Mouse (Mus musculus): ENCODE data around the gene Map2k5.

Map2k5 gene

DNA sequence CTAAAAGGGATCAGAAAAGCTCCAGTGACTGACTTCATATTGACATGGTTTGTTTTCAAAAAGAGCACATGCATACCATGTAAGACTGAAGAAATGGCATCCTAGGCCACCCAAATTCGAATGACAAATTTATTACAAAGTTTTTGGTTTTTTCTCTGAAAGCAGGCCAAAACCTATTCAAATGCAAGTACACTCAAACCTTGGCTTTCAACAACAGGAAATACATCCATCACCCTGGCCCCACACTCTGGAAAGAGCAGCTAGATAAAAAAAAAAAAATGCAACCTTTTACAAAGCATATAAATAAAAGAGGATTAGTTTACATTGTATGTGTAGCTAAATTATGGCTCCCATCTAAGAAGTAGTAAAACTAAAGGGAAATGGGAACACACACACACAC is 114.5 kb downstream of the Map2k5 start:
- DNase-seq (ENCODE audit: low read depth, low spot score): no peak

GRCm38 (mm10) chr9:63258768-63259167 is 118.9 kb downstream of the Map2k5 start:
- DNase-seq (ENCODE audit: low read depth, low spot score): no peak

GRCm38 (mm10) chr9:63257739-63258138 is 120.0 kb downstream of the Map2k5 start:
- no peak for DNase-seq (ENCODE audit: low read depth, low spot score)

DNA sequence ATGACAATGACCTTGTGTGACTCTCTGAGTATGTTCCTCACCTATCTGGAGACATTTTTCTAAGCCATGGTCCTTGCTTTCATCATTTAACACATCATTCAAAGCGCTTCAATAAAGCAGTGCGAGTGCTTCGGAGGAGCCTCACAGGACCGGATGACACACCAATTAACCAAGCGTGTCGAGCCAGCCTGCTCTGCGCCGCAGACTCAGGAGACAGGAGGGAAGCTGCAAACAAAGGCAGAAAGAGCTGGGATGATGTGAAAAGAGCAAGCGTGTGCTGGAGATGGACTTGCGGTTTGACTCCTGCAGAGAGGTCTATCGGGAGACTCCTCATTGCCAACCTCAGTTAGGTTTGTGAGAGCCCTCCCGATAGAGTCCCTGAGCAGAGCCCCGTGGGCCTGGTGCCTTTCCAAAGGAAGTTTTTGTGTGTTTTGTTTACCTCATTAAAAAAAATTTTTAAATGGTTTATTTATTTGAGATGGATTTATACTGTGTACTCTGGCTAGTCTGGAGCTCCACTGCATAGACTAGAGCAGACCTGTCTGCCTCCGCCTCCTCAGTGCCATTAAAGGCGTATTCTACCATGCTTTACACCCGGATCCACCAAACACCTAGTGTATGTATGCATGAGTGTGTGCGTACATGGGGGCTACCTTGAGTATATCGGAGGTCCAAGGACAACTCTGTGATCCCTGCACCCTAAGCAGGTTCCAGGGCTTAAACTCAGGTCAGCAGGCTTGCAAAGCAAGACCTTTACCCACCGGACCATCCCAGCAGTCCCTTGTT is 126.7 kb downstream of the Map2k5 start:
- no peak for DNase-seq (ENCODE audit: low read depth, low spot score)

- DNase-seq (ENCODE audit: low read depth, low spot score): no peak
Measured at GRCm38 (mm10) chr9:63248095-63248787, 129.5 kb downstream of the Map2k5 start.

- no peak for DNase-seq (ENCODE audit: low read depth, low spot score)
Measured at GRCm38 (mm10) chr9:63246568-63247169, 131.0 kb downstream of the Map2k5 start.

- DNase-seq (ENCODE audit: low read depth, low spot score): no peak
Measured at GRCm38 (mm10) chr9:63241961-63242360, 135.7 kb downstream of the Map2k5 start.

DNA sequence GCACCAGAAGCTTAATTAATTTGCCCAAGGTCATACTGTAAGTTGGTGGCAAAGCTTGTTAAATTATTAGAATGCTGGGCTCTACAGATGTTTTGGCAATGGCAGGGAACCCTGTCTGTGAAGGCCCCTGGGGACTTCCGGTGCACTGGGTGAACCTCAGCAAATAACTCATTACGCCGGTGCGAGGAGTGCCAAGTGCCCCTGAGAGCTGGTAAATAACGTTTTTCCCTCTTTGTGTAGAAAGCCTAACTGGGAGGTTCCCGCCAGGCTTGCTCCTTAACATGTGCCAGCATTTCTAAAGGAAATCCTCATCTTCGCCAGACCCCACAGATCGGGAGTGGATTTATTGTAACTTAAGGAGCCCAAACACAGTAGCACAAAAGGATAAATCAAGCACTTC is 136.5 kb downstream of the Map2k5 start:
- DNase-seq (ENCODE audit: low read depth, low spot score): no peak

DNA sequence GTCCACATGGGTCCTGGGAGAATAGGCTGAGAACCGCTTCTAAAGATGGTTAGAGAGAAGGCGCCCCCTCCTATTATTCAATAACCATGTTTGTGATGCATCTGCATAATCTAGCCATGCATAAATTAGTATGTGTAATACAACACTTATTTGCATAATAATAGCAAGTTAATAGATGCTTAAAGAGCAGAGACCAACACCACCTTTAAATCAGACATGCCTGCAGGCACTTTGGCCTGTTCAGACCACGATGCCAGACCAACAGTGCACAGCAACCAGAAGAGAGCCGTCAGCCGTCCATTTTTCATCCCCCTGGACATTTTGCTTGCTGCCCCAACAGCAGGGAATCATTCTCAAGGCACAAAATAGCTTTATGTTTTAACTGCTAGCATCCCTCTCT is 143.3 kb downstream of the Map2k5 start:
- no peak for DNase-seq (ENCODE audit: low read depth, low spot score)

DNA sequence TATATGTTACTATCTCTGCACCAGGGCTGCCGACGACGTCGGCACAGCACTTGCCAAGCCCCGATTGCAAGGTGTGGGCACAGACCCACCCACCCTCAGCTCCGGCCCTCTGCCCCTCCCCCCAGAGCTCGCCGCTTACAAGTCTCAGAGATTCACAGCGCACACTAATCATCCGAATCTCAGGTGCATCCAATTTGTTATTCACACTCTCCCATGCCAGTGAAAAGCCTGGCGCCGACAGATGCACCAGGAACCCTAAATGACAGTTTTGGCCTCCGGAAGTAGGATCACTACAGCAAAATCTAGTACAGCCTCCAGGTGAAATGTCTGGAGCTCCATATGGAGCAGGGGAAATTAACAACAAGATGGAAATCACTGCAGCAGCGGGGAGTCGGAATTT is 147.4 kb downstream of the Map2k5 start:
- no peak for DNase-seq (ENCODE audit: low read depth, low spot score)

DNA sequence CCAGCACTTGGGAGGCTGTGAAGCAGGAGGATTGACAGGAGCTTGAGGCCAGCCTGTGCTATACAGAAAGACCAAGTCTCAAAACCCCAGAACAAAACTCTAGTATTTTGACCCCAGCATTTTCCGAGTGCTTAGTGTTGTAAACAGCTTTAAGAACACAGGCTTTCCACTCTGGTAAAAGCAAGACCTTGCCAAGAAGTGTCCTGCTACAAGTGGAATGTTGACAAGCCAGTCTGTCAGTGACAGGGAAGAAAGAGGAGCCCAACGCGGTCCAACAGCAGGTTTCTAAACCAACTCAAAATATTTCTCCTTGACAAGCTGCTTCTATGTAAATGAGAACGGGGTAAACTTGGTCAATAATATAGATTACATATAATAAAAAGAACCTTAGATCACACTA is 148.6 kb downstream of the Map2k5 start:
- no peak for DNase-seq (ENCODE audit: low read depth, low spot score)

- no peak for DNase-seq (ENCODE audit: low read depth, low spot score)
Measured at GRCm38 (mm10) chr9:63222161-63222560, 155.5 kb downstream of the Map2k5 start.

DNA sequence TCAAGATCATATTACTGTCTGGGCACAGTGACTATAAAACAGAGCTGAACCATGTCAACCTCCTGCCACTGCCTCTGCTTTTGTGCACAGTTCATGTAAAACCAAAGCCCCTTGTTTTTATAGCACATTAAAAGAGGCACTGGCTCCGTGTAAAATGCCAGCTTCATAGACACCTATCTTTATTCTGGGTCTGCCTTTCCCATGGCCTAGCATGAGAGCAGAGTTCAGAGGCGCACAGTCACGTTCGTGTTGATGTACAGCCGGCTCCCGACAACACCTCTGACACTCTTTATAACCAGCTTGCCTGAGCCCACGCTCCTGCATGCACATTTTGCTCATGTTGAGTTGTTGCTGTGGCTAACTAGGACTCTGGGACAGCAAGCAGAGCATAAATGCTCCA is 157.9 kb downstream of the Map2k5 start:
- no peak for DNase-seq (ENCODE audit: low read depth, low spot score)

GRCm38 (mm10) chr9:63215031-63215430 is 162.7 kb downstream of the Map2k5 start:
- DNase-seq (ENCODE audit: low read depth, low spot score): no peak

DNA sequence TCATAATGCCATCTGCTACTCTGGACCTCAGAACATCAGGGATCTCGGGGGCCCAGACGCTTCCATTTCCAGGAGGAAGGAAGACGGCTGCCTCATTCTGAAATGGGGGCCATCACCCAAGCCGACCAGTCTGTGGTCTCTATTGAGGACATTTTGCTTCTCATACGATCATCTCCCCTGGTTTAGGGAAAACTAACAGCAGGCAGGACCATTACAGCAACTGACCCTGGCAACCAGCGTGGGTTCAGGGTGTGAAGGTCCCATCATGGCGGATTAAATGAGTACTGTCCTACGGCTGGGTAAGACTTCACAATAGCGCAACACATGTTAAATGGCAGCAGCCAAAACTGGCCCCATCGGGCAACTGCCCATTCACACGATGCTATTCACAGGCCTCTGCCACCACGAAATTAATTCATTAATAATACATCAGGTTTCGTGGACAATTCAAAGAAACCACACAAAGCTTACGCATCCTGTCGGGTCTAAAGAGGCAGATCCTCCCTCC is 170.9 kb downstream of the Map2k5 start:
- DNase-seq (ENCODE audit: low read depth, low spot score): no peak

GRCm38 (mm10) chr9:63203461-63203860 is 174.2 kb downstream of the Map2k5 start:
- DNase-seq (ENCODE audit: low read depth, low spot score): no peak

- DNase-seq (ENCODE audit: low read depth, low spot score): no peak
Measured at GRCm38 (mm10) chr9:63201376-63202323, 176.1 kb downstream of the Map2k5 start.

DNA sequence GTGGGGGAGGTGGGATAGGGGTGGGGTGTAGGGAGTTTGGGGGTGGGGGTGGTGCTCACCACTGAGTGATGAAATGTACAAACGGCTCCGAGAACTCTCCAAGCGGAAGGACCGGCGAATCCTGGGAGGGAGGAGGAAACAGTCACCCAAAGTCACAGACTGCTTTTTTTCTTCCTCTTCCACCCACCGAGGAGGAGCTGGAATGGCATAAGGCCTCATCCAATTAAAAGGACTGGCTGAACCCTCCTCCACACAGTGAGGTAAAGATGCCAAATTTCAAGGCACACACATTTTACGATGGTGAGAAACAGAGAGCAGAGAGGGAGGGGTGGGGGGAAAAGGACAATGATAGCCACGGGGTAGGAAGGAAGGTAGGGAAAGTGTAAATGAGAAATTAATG is 180.4 kb downstream of the Map2k5 start:
- no peak for DNase-seq (ENCODE audit: low read depth, low spot score)

GRCm38 (mm10) chr9:63196114-63196682 is 181.5 kb downstream of the Map2k5 start:
- no peak for DNase-seq (ENCODE audit: low read depth, low spot score)

- no peak for DNase-seq (ENCODE audit: low read depth, low spot score)
Measured at GRCm38 (mm10) chr9:63195523-63195922, 182.2 kb downstream of the Map2k5 start.

GRCm38 (mm10) chr9:63194791-63195190 is 182.9 kb downstream of the Map2k5 start:
- DNase-seq (ENCODE audit: low read depth, low spot score): no peak

All from c-Kit-negative CD71-positive TER-119-positive erythroid progenitor cells, embryonic 14.5 days (primary cell).